Mouse (Mus musculus): ENCODE results near the gene Mpz.

The Mpz gene

GRCm38 (mm10) chr1:171149974-171150760 lies at the start of gene Mpz, which contains the start of gene Sdhc:
Gene Mpz (plus strand): TSS chr1:171150711.
Gene Sdhc (minus strand): TSS chr1:171150603.
- DNase-seq, result peak; percentile 95 to 97

DNA sequence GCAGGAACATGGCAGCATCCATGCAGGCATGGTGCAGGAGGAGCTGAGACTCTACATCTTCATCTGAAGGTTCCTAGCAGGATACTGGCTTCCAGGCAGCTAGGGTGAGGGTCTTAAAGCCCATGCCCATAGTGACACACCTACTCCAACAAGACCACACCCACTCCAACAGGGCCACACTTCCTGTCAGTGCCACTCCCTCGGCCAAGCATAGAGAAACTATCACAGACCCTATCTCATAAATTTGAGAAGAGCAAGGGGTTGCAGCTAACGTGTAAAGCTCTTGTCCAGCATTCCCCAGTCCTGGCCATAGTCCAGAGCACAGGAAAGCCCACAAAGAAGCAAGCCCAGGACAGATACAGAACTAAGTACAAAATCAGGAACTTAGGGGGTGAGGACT lies 49.5 kb upstream of the Mpz start:
- DNase-seq, result no peak

DNA sequence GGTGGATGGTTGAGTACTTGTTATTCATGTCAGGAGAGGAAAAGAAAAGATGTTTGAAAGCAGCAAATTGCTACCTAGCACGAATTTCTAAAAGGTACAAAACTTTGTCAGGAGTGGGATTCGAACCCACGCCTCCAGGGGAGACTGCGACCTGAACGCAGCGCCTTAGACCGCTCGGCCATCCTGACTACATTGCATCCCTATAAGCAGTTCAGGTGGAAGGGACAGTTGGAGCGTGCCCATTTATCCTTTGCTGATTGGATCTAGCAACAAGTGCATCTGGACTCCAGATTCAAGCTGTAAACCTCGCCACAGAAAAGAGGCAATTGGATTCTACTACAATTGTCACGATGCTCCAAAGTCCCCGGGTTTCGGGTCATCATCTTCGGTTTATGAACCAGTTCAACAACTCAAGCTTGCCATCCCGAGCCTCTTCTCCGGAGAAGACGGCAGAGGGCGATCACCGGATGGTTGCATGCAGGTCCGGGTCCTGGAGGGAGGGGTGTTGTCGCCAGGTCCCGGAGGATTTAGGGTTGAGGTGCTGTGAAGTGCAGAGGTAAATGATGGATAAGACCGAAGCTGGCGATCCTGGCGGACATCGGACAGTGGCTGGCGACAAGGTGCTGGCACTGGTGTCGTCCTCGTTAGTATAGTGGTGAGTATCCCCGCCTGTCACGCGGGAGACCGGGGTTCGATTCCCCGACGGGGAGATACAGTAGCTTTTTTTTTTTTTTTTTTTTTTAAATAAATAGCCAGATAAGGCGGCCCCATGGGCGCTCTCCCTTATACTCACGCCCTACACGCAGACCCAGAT lies 48.6 kb upstream of the Mpz start:
- peak; percentile 85 to 88 for DNase-seq

GRCm38 (mm10) chr1:171102547-171103177 lies 47.8 kb upstream of the Mpz start:
- DNase-seq, result peak; percentile 78 to 86

GRCm38 (mm10) chr1:171103179-171103840 lies 47.2 kb upstream of the Mpz start:
- DNase-seq, result no peak

GRCm38 (mm10) chr1:171105226-171105625 lies 45.3 kb upstream of the Mpz start:
- DNase-seq, result no peak

GRCm38 (mm10) chr1:171109620-171110019 lies 40.9 kb upstream of the Mpz start:
- DNase-seq, result no peak

DNA sequence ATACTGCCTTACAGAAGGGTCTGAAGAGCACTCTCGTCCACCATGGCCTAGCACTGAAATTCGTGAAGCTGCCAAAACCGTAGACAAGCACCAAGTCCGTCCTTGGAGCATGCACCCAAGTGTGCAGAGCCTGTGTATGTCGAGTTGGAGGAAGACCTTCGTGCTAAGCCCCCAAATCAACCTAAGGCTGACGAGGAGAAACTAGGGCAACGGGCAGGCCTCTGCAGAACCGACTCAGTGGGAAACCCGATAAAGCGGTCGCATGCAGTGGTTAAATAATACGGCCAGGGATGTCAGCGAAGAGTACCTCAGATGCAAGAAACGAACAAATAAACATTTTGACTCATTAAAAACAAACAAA lies 39.9 kb upstream of the Mpz start:
- DNase-seq, result no peak

DNA sequence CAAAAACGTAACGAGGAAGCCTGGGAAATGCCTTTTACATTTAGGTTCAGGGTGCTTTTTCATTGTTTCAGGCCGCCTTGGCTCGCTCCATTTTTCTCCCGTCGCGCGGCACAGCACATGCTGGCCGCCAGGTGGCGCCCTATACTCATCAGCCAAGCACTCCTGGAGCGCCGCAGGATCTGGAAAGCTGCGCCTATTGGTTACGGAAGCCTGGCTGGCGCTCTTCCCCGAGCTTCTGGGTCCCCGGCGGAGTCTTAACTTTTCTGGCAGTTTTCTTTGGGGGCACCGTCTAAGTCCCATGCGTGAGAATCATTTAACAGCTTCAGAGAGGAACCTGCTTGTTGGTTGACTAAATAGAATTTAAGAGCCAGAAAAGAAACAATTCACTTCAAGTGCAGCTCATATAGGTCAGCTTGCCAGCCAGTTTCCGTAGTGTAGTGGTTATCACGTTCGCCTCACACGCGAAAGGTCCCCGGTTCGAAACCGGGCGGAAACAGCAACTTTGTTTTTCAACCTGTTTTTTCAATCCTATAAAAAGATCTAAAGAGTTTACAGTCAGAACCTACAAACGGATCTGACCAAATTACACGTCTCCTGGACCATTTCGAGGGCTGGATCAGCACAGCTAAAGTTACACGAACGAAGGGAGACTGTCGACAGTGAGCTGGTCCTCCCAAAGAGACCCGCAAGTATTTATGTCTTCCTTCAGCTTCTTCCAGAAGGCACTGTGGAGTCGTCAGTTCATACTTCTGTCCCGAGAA lies 39.3 kb upstream of the Mpz start:
- DNase-seq, result peak; percentile 94

DNA sequence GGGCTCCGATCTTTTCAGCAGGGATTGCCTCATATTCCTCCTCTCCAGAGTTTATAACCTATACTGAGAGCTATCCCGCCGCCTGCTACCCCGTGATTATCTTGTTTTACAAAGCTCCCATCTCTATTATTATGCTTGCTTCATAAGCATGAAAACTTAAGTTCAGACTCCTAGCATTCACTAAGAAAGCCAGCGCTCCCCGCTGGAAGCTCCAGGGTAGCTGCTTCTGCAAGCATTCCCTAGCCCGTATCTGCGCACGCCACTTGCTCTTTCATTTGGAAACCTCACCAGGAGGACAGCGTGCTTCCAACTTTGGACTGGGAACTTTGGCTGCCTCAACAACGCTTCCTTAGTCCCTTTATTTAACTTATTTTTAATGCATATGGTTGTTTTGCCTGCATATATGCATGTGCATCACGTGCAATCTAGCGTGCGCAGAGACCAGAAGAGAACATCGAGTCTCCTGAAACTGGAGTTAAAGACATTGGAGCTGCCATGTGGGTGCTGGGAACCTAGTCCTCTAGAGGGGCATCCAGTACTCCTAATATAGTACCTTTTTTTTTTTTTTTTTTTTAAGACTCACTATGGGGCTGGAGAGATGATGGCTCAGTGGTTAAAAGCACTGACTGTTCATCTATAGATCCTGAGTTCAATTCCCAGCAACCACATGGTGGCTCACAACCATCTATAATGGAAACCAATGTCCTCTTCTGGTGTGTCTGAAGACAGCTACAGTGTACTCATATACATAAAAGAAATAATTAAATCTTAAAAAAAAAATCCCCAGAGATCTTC lies 38.5 kb upstream of the Mpz start:
- peak; percentile 61 to 65 for DNase-seq

- DNase-seq, result no peak
Measured at GRCm38 (mm10) chr1:171112986-171113385, 37.5 kb upstream of the Mpz start.

DNA sequence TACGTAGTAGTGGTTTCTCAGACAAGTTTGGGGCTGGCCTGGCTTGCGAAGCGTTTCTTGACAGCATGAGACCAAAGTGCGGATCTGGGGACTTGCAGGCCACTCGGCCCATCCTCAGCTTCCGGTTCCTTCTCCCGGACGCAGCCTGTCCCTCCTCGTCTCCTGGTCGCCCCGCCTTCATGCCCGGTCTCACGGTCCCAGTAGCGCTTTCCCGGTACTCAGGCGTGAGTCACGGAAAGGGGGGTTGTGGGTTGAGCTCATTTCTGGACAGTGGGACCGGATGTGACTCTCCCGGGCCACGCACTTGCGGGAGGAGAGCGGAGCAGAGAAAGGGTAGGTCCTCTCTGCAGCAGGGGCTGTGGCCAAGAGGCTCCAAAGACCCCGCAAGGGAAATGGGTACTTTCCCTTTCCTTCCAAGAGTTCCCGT lies 36.6 kb upstream of the Mpz start, which contains the start of gene Cfap126:
TSS of gene Cfap126 (plus strand) at position 46 of the 427 bp plus-strand sequence.
- DNase-seq, result peak; percentile 88 to 92

DNA sequence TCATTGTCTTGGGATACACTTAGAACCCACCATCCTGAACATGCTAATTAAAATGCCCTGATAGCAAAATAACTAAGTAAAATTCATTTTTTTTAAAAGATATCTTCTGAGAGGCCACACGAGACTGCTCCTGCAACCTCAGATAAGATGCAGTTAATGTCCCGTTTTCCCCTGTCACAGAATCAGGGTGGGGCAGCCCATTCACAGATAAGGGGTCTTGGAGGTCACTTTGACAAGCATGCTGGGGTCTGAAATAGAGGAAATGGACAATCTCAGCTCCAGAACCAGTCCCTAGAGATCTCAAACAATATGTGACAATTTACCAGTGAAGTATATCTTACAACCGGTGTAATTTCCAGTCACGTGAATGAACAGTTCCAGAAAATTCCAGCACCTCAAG lies 34.2 kb upstream of the Mpz start:
- DNase-seq, result no peak

DNA sequence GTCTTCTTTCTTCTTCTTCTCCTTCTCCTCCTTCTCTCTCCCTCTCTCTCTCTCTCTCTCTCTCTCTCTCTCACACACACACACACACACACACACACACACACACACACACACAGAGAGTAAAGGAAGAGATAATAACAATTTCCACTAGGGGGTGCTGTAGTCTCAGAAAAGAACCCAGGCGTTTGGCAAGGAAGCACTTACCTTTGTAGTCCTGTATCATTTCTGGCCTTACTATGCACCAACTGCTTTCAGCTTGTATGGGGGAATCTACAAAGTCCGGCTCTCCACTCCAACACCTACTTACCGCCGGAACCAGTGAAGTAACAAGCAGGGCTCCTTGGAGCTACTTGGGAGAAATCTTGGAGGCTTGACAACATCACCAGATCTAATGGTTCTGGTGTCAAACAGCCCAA lies 32.2 kb upstream of the Mpz start:
- DNase-seq, result peak; percentile 53 to 69

GRCm38 (mm10) chr1:171118996-171119395 lies 31.5 kb upstream of the Mpz start:
- no peak for DNase-seq

DNA sequence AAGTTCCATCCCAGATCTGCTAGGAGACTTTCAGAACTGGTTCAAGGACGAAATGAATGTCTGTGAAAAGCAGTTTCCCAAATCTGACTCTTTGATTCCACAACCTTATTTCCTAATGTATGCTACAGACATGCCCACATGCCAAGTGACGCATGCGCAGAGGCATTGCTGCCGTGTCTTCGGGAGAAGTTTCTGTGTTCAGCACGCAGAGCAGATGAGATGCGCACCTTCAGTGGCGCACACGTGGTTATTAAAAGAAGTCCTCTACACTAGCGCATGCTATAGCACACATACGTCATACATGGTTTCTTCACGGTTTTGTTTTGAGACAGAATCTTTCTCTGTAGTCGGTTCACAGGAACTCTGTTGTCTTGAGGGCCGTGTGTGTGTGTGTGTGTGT lies 31.1 kb upstream of the Mpz start:
- DNase-seq, result no peak

DNA sequence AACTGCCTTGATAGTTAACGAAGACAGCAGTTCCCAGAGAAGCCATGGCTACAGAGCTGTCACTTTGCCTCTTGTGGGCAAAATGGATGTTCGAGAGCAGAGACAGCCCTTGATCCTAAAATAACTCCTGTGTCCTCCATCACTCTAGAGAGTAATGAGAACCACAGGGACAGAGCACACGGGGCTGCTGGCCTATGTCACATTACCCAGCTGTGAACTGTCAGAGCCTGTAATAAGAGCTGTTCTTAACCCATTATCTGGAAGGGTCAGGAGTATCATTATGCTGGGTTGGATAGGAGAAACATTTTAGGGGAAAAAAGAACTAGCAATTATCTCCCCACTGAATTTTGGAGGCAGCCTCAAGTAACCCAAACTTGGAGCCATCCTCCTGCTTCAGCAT lies 29.6 kb upstream of the Mpz start:
- no peak for DNase-seq

- DNase-seq, result no peak
Measured at GRCm38 (mm10) chr1:171121839-171122238, 28.7 kb upstream of the Mpz start.

- DNase-seq, result peak; percentile 32 to 37
Measured at GRCm38 (mm10) chr1:171122932-171123331, 27.6 kb upstream of the Mpz start.

DNA sequence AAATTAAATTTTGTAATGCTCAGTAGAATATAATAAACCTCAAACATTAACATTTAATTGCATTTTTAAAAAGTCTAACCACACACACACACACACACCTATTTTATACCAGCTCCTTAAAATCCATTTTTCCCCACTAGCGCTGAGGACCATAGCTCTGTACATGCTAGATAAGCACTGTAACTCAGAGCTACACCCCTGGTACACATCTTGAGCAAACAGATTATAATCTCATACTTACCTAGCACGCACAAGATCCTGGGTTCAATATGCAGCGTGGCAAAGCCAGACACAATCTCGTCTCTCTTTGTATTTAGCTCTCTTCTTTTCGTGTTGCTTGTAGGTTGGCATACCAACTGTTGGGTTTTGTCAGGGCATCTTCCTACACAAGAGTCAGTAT lies 26.1 kb upstream of the Mpz start:
- no peak for DNase-seq

DNA sequence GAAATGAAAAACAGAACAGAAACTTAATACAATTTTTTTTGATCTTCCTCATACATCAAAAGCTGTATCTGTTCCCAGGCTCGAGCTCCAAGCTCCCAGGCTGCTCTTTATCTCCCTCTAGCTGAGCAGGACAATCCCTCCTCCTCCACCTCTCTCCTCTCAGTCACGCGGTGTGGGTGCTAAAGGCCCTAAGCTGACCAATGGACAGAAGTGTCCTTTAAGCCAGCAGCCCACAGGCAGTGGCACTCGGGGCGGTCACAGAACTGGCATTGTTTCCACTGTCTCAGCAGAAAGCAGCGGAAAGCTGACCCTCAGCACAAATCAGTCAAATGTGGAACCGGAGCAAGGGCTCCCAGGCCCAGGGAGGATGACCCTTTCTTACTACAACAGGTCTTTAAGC lies 21.3 kb upstream of the Mpz start:
- DNase-seq, result no peak

Data from lung, postnatal 4 days (tissue).